Mouse (Mus musculus): ENCODE measurements around the gene Tmem184a.

Tmem184a gene

GRCm38 (mm10) chr5:139819538-139820181 lies at the start of gene Tmem184a:
Gene Tmem184a (minus strand): TSS chr5:139819917.
- DNase-seq (ENCODE audit: low spot score), result no peak

GRCm38 (mm10) chr5:139862759-139863158 lies 43.0 kb upstream of the Tmem184a start:
- peak; percentile 27 for DNase-seq (ENCODE audit: low spot score)

GRCm38 (mm10) chr5:139860328-139861104 lies 40.8 kb upstream of the Tmem184a start:
- DNase-seq (ENCODE audit: low spot score), result no peak

- no peak for DNase-seq (ENCODE audit: low spot score)
These were observed 30.1 kb upstream of the Tmem184a start for GRCm38 (mm10) chr5:139849626-139850320.

GRCm38 (mm10) chr5:139839142-139839541 lies 19.4 kb upstream of the Tmem184a start:
- no peak for DNase-seq (ENCODE audit: low spot score)

GRCm38 (mm10) chr5:139838476-139838892 lies 18.8 kb upstream of the Tmem184a start:
- DNase-seq (ENCODE audit: low spot score), result peak; percentile 54

GRCm38 (mm10) chr5:139835706-139836105 lies 16.0 kb upstream of the Tmem184a start:
- no peak for DNase-seq (ENCODE audit: low spot score)

GRCm38 (mm10) chr5:139832125-139832524 lies 12.4 kb upstream of the Tmem184a start:
- no peak for DNase-seq (ENCODE audit: low spot score)

- no peak for DNase-seq (ENCODE audit: low spot score)
These were observed 11.0 kb upstream of the Tmem184a start for GRCm38 (mm10) chr5:139830734-139831133.

- DNase-seq (ENCODE audit: low spot score), result no peak
These were observed 9.7 kb upstream of the Tmem184a start for GRCm38 (mm10) chr5:139829384-139829783.

- DNase-seq (ENCODE audit: low spot score), result no peak
These were observed 7.9 kb upstream of the Tmem184a start for GRCm38 (mm10) chr5:139827593-139827992.

GRCm38 (mm10) chr5:139826357-139827055 lies 6.8 kb upstream of the Tmem184a start, which contains the start of the genes Gm26938 and Psmg3:
Gene Gm26938 (minus strand): TSS chr5:139826407.
Gene Psmg3 (minus strand): TSS chr5:139826885.
- peak; percentile 87 for DNase-seq (ENCODE audit: low spot score)

GRCm38 (mm10) chr5:139825947-139826346 lies 6.2 kb upstream of the Tmem184a start:
- DNase-seq (ENCODE audit: low spot score), result no peak

GRCm38 (mm10) chr5:139824531-139824930 lies 4.8 kb upstream of the Tmem184a start:
- no peak for DNase-seq (ENCODE audit: low spot score)

GRCm38 (mm10) chr5:139821466-139822459 lies 2.0 kb upstream of the Tmem184a start:
- DNase-seq (ENCODE audit: low spot score), result no peak

- DNase-seq (ENCODE audit: low spot score), result no peak
These were observed 916 bp downstream of the Tmem184a start for GRCm38 (mm10) chr5:139818801-139819200.

GRCm38 (mm10) chr5:139818056-139818455 lies 1.7 kb downstream of the Tmem184a start:
- no peak for DNase-seq (ENCODE audit: low spot score)

GRCm38 (mm10) chr5:139817292-139817691 lies 2.4 kb downstream of the Tmem184a start:
- no peak for DNase-seq (ENCODE audit: low spot score)

GRCm38 (mm10) chr5:139816445-139816844 lies 3.3 kb downstream of the Tmem184a start:
- DNase-seq (ENCODE audit: low spot score), result no peak

GRCm38 (mm10) chr5:139815964-139816363 lies 3.8 kb downstream of the Tmem184a start:
- no peak for DNase-seq (ENCODE audit: low spot score)

GRCm38 (mm10) chr5:139813963-139814381 lies 5.7 kb downstream of the Tmem184a start:
- DNase-seq (ENCODE audit: low spot score), result no peak

Measured in layer of hippocampus, adult 11-12 months (tissue).